Mouse (Mus musculus) megakaryocyte, embryonic 14.5 days (primary cell): ENCODE data around the gene Tmem242.

Experiments
- FLI1 ChIP-seq: IDR thresholded peaks from 2 replicates; pipeline ENCODE4 v1.6.1; 2012; ENCODE audit warnings: low read length, inconsistent platforms, mixed read lengths
- GATA1 ChIP-seq: IDR thresholded peaks from 3 replicates; pipeline ENCODE4 v1.6.1; 2012; ENCODE audit warnings: mixed read lengths, low read length, inconsistent platforms, borderline replicate concordance

DNA sequence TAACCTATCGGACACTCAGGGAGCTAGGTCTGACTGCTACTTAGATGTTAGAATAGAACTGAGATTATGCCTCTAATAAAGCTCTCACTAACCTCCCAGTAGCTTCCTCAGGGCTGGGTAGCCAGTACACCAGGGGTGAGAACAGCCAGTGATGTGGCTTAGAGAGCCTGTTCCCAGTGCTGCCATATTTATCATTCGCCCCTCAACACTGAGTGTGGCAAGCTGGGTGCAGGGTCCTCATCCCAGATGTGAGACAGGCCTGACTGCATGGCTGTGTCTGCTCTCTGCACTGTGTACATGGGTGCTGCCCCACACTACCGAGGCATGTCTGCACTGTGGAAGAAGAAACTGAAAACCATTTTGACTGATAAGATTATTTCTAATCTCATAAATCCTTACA is 26.0 kb downstream of the Tmem242 start:
- no peak for TF ChIP-seq GATA1
- no peak for TF ChIP-seq FLI1
